Mouse (Mus musculus) gastrocnemius, adult 2 months (tissue): ENCODE measurements around the gene Prkar2a. TPM values are rescaled to one million over a fixed set of nuclear protein-coding genes. Genes with fewer than 3 reads are reported as not detected.
A peak's percentile ranks its signal among the peaks of the same experiment; 100 is the strongest.

Experiments
- DNase-seq: peaks from one replicate; pipeline ENCODE4 v3.0.0; 2022
- H3K27ac ChIP-seq: fragments of 200-600 bp; 2 replicates; pipeline ENCODE4 v1.8.1; 2022; ENCODE audit warnings: mild to moderate bottlenecking
- H3K4me3 ChIP-seq: fragments of 200-600 bp; 2 replicates; pipeline ENCODE4 v1.8.1; 2022; ENCODE audit warnings: mild to moderate bottlenecking, moderate library complexity
- CTCF ChIP-seq: fragments of 200-600 bp; IDR thresholded peaks from 2 replicates; pipeline ENCODE4 v1.8.1; 2022; ENCODE audit warnings: antibody characterized with exemption, mild to moderate bottlenecking, moderate library complexity
- intact Hi-C: fragments of 180-260 bp; cut with DNase I; formaldehyde crosslinking; loops from one replicate; pipeline ENCODE4 v1.15.1; 2025
- total RNA-seq, 2 experiments: library from RNA; stranded (reverse); gene quantifications; 2 replicates each; pipeline ENCODE4 v1.2.3; 2021

Gene Prkar2a
- total RNA-seq, 2 experiments from 2014 or later: 164 to 181 TPM

- intact Hi-C loops: no loop called here
- DNase-seq: no peak
- no peak for TF ChIP-seq CTCF
- H3K27ac ChIP-seq: no peak overlapping the region
- H3K4me3 ChIP-seq: no peak overlapping the region
These were observed 52.9 kb downstream of the Prkar2a start for GRCm38 (mm10) chr9:108742048-108742447.

GRCm38 (mm10) chr9:108746876-108747499, 57.9 kb downstream of the Prkar2a start:
- TF ChIP-seq CTCF: no peak
- intact Hi-C loops: no loop called here
- no peak for DNase-seq
- Histone ChIP-seq H3K27ac (no peak overlapping the region), H3K4me3 (no peak overlapping the region)

- H3K4me3 ChIP-seq: no peak overlapping the region
- H3K27ac ChIP-seq: no peak overlapping the region
- intact Hi-C loops: no loop called here
- no peak for TF ChIP-seq CTCF
- no peak for DNase-seq
These were observed 58.6 kb downstream of the Prkar2a start for GRCm38 (mm10) chr9:108747694-108748093.

- DNase-seq: peak; percentile 63
These were observed 59.6 kb downstream of the Prkar2a start for GRCm38 (mm10) chr9:108748600-108749183.

GRCm38 (mm10) chr9:108750616-108751015, 61.5 kb downstream of the Prkar2a start:
- no peak overlapping the region for H3K27ac ChIP-seq
- TF ChIP-seq CTCF: no peak
- intact Hi-C loops: loop anchor here (5.0 kb wide), 1 partner anchor 187 kb away; the partner anchor contains the start of gene Uqcrc1
- no peak overlapping the region for H3K4me3 ChIP-seq
- DNase-seq: no peak

More at GRCm38 (mm10) chr9:108748600-108749183, 59.6 kb downstream of the Prkar2a start:
- Histone ChIP-seq H3K27ac (peak overlapping the region; percentile 77), H3K4me3 (no peak overlapping the region)
- intact Hi-C loops: no loop called here
- TF ChIP-seq CTCF: no peak

GRCm38 (mm10) chr9:108752142-108752920, 63.2 kb downstream of the Prkar2a start:
- H3K27ac ChIP-seq: no peak overlapping the region
- TF ChIP-seq CTCF: no peak
- intact Hi-C loops: loop anchor here (2.0 to 5.0 kb wide), 2 partner anchors 66 to 185 kb away; partner anchors contain the start of gene Uqcrc1
- DNase-seq: no peak
- no peak overlapping the region for H3K4me3 ChIP-seq

- no peak overlapping the region for H3K27ac ChIP-seq
- peak; percentile 93 for TF ChIP-seq CTCF
- DNase-seq: peak; percentile 77
- H3K4me3 ChIP-seq: peak overlapping the region; percentile 19; the same call in 1 of the 2 replicates
- intact Hi-C loops: loop anchor here (2.0 to 5.0 kb wide), 2 partner anchors 65 to 184 kb away; partner anchors contain the start of gene Uqcrc1
These were observed 64.2 kb downstream of the Prkar2a start for GRCm38 (mm10) chr9:108753326-108753725.

GRCm38 (mm10) chr9:108753976-108754375, 64.9 kb downstream of the Prkar2a start:
- DNase-seq: no peak
- intact Hi-C loops: loop anchor here (2.0 to 5.0 kb wide), 2 partner anchors 65 to 183 kb away; partner anchors contain the start of gene Uqcrc1
- no peak for TF ChIP-seq CTCF
- H3K27ac ChIP-seq: no peak overlapping the region
- no peak overlapping the region for H3K4me3 ChIP-seq

GRCm38 (mm10) chr9:108754423-108754822, 65.3 kb downstream of the Prkar2a start:
- Histone ChIP-seq H3K27ac (no peak overlapping the region), H3K4me3 (no peak overlapping the region)
- DNase-seq: no peak
- no peak for TF ChIP-seq CTCF
- intact Hi-C loops: loop anchor here (5.0 kb wide), 1 partner anchor 183 kb away; the partner anchor contains the start of gene Uqcrc1

- intact Hi-C loops: no loop called here
- no peak for TF ChIP-seq CTCF
- no peak for DNase-seq
- no peak overlapping the region for H3K27ac ChIP-seq
- no peak overlapping the region for H3K4me3 ChIP-seq
These were observed 68.3 kb downstream of the Prkar2a start for GRCm38 (mm10) chr9:108757406-108757805.

- H3K4me3 ChIP-seq: no peak overlapping the region
- H3K27ac ChIP-seq: no peak overlapping the region
- no peak for DNase-seq
- no peak for TF ChIP-seq CTCF
- intact Hi-C loops: no loop called here
These were observed 70.0 kb downstream of the Prkar2a start for GRCm38 (mm10) chr9:108759121-108759520.

GRCm38 (mm10) chr9:108759805-108760204, 70.7 kb downstream of the Prkar2a start:
- Histone ChIP-seq H3K4me3 (no peak overlapping the region), H3K27ac (no peak overlapping the region)
- peak; percentile 65 for TF ChIP-seq CTCF
- peak; percentile 40 for DNase-seq
- intact Hi-C loops: no loop called here

- H3K27ac ChIP-seq: no peak overlapping the region
- DNase-seq: no peak
- no peak for TF ChIP-seq CTCF
- intact Hi-C loops: no loop called here
- H3K4me3 ChIP-seq: no peak overlapping the region
These were observed 72.4 kb downstream of the Prkar2a start for GRCm38 (mm10) chr9:108761561-108761960.
